Mouse (Mus musculus): ENCODE results near the gene Padi4. TPM values are rescaled to one million over a fixed set of nuclear protein-coding genes. Genes with fewer than 3 reads are reported as not detected.

The Padi4 gene
- total RNA-seq, 2 experiments from 2014 or later, result 0.17 to 0.99 TPM

DNA sequence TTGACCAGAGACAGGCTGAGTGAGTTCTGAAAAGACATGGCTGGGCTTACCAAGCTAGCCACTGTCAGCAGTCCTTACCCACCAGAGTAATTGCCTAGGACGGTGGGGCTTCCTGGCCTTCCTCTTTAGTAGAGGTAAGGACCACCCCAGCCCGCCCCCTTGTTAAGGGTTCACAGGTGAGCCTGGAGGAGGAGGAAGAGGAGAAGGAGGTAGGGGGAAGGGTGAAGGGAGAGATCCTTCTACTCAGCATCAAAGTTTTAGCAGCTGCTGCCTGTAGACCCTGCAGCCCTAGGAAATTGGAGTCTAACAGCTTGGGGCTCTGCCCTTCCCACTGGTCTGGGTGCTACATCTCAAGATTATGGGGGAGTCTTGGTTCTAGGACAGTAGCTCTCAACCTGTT, 31.5 kb downstream of the Padi4 start, which contains the start of gene Padi6:
Gene Padi6 (minus strand): TSS at position 101 of the 400 bp plus-strand sequence.
- DNase-seq (ENCODE audit: low spot score in 2 of 2), result no peak

DNA sequence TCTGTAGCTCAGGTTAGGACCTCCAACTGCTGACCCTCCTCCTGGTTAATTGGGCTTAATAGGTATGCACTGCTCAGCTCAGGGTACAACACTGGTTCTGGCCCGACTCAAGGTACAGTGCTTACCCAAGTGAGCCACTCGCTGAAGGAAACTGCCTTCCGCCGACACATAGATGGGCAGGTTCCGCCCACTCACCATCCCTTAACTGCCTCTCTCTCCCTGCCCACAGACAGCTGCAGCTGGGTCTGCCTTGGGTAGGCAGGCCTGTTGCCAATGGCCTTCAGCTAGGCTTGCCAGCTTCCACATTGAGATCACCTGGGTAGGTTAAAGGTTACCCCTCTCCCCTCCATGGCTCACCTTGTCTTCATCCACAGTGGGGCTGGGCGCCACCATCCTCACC, 32.6 kb downstream of the Padi4 start:
- DNase-seq (ENCODE audit: low spot score in 2 of 2), result no peak

DNA sequence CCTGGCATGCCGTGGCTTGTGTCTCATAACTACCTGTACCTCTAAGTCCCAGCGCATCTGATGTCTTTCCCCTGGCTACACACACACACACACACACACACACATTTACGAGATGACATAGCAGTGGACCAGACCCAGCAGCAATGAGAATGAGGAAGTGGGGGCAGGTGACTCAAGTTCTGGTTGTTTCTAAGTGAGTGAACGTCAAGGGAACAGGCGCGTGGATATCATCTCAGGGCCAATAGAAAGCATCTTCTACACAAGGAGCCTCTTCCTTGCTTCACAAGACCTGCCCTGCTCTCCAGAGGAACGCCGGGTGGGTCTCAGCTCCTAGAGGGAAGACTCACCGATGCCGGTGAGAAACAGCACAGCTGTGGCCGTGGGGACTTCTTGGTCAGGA, 33.4 kb downstream of the Padi4 start:
- DNase-seq (ENCODE audit: low spot score in 2 of 2), result no peak

- DNase-seq (ENCODE audit: low spot score in 2 of 2), result no peak
Measured at GRCm38 (mm10) chr4:140732871-140733270, 41.2 kb downstream of the Padi4 start.

GRCm38 (mm10) chr4:140731654-140732053, 42.4 kb downstream of the Padi4 start:
- DNase-seq (ENCODE audit: low spot score in 2 of 2), result no peak

- no peak for DNase-seq (ENCODE audit: low spot score in 2 of 2)
Measured at GRCm38 (mm10) chr4:140726907-140727306, 47.1 kb downstream of the Padi4 start.

GRCm38 (mm10) chr4:140724739-140725138, 49.3 kb downstream of the Padi4 start:
- no peak for DNase-seq (ENCODE audit: low spot score in 2 of 2)

DNA sequence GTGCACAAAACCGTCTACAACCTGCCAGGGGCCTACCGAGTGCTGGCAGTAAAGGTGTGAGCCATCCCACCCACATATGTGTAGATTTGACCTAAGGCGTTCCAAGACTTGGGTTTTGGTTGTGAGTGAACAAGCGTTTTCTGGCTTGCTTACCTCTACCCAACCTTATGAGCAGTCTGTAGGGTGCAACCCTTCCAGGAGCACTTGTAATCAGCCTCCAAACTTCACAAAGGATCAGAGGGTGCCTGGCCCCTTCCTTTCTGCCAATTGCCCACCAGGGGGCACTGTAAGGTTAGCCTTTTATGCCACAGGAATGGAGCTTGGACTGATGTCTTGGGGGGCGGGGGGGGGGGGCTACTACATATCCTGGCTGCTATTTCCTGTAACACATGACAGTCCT, 50.2 kb downstream of the Padi4 start:
- no peak for DNase-seq (ENCODE audit: low spot score in 2 of 2)

- no peak for DNase-seq (ENCODE audit: low spot score in 2 of 2)
Measured at GRCm38 (mm10) chr4:140723192-140723591, 50.8 kb downstream of the Padi4 start.

DNA sequence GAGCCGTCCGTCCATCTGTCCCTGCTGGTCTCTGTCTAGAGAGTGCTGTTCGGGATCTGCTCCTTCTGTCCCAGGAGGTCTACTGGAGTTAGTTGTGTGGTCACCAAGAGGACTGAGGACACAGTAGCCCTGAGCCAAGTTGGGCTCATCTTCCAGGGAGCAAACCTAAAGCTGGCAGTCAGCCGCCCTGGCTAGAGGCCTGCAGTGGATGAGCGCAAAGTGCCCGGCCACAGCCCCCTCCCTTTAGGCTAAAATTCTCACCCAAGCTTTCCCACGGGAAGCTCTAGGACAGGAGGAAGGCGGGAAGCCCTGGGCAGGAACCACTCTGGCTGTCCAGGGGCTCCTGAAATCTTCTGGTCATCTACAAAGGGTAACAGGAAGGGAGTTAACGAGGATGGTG, 51.3 kb downstream of the Padi4 start:
- DNase-seq (ENCODE audit: low spot score in 2 of 2), result no peak

DNA sequence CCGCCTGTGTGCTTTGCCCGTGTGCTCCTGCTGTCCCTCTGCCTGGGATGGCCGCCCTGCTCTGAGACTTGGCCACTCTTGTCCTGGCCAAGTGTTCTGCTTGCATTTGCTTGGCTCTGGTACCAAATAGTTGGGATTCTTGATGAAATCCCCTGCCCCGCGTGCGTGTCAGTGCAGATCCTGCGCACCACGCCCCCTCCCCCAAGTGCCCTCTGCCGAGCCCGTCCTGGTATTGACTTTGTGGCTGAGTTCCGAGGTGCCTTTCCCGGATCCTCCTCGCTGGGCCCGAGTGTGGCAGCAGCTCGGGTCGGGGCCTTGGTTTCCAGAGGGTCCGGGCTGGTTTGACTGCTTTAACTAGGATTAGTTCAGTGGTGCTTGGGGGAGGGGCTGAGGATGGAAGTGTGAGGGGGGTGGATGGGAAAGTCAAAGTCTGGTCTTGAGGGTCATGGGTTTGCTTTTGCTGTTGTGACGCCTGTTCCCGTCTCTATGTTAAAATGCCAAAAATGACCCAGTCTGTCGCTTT, 52.0 kb downstream of the Padi4 start:
- DNase-seq (ENCODE audit: low spot score in 2 of 2), result no peak

DNA sequence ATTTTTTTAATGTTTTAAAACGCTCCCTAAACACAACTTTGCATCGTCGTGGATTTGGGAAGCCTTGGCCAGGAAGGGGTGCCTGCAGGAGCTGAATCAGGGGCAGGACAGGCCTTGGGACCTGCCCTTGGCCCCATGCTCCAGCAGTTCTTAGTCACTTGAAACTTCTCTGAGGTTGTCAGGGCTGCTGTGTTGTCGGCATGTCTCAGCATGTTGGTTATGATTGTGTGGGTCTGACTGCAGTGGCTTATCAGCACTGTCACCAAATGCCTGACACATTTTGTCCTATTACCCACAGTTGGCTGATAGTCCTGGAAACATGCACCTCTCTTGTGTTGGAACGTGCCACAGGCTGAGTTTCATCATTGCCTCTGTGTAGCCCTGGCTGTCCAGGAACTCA, 53.9 kb downstream of the Padi4 start:
- peak in 1 of 2 experiments; percentile 22 for DNase-seq (ENCODE audit: low spot score in 2 of 2)

GRCm38 (mm10) chr4:140718436-140718835, 55.6 kb downstream of the Padi4 start:
- DNase-seq (ENCODE audit: low spot score in 2 of 2), result no peak

- no peak for DNase-seq (ENCODE audit: low spot score in 2 of 2)
Measured at GRCm38 (mm10) chr4:140716994-140717393, 57.0 kb downstream of the Padi4 start.

DNA sequence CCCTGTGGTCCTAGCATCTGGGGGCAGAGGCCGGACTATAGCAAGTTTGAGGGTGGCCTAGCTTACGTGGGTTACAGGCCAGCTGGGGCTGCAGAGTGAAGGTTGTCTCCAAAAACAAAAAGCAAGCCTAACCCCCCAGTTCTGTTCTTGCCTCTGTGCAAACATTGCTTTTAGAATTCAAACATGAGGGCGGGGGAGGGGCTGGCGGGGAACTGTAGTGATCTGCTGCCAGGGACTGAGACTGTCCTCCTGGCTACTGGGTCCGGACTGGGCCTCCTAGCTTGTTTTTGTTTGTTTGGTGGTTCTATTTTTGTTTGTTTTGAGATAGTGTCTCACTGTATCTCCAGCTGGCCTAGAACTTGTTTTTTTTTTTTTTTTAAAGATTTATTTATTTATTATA, 59.5 kb downstream of the Padi4 start:
- no peak for DNase-seq (ENCODE audit: low spot score in 2 of 2)

DNA sequence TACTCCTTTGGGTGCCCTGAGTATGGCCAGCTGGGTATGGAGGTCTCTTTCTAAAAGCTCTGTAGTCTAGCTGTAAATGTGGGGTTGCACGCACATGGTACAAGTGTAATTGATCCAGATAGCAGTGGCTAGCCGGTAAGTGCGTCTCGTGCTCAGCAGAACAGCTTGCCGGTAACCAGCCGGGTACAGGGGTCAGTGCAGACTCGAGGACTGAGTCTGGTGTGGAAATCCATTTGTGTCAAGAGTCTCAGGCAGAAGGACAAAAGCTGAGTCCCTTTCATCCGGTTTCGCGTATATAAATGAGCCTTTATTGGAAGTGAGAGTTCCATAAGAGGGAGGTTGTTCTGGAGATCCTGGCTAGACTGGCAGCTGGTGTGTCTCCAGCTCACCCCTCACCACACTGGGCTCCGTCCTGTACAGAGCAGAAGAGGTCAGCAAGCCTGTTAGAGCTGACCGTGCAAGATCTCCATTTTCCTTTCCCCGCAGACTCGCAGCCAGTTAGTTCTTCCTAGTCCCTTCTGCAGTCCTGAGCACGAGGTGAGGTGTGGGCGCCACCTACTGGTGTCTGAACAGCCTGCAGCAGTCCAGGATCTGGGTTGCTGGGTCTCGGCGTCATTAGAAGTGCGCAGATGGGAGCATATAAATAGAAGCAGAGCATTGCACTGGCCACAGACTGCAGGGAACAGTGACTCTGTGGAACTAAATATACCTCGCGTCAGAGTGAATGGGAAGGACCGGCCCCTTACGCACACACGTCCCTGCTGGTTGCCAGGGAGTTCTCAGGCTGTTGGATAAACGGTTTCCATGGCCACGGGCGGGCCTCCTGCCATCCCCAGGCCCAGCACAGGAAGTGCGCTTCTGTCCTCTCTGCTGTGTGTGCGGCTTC, 60.3 kb downstream of the Padi4 start:
- DNase-seq (ENCODE audit: low spot score in 2 of 2), result peak; percentile 82 to 89

DNA sequence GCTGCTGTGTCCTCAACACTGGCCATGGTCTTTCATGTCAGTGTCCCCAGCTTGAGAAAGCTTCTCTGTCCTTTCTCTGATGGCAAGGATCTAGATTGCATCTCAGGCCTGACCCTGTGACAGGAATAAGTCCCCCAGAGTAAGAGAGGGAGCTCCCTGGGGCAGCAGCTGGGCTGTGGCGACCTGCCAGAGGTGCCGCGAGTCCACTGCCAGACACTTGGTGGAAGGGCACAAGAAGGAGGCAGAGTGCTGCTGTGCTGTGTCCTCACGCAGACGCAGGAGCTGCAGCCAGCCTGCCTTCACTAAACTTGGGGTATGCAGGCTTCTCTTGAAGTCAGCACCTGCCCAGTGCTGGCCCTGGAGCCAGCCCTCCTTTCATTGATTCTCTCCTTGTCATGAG, 62.7 kb downstream of the Padi4 start:
- no peak for DNase-seq (ENCODE audit: low spot score in 2 of 2)

DNA sequence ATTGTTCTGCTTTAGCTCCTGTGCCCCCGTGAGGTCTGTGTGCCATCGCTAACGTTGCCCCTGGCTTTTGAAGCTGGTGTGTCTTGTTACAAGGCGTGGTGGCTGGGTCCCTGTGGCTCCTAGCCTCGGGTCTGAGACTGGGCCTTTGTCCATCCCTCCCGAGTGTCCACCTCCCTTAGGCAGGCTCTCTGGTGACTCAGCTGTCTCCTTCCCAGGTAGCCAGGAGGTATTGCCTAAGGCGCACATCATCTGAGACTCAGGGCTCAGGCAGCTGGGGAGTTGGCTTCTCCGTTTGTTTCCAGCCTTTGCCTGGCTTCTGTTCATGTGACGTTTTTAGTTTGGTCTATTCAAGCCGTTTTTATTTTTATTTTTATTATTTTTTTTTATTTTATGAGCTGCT, 63.3 kb downstream of the Padi4 start:
- DNase-seq (ENCODE audit: low spot score in 2 of 2), result no peak

DNA sequence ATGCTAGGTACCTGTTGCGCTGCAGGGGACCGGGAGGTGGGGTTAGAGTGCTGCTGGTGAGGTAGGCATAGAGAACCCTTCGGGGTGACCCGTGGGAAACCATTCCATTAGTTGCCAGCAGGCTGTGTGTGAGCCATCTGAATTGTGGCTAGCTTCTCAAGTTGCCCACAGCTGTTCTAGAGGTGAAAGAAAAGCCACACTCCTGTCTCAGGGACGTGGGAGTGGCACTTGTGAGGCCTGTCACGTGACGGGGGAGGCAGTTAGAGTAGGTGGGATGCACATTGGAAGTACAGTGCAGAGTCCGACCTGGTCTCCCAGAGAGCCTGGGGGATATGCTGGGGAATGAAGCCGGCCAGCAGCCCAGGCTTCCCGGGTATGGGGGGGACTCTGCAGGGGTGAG, 64.4 kb downstream of the Padi4 start:
- no peak for DNase-seq (ENCODE audit: low spot score in 2 of 2)

DNA sequence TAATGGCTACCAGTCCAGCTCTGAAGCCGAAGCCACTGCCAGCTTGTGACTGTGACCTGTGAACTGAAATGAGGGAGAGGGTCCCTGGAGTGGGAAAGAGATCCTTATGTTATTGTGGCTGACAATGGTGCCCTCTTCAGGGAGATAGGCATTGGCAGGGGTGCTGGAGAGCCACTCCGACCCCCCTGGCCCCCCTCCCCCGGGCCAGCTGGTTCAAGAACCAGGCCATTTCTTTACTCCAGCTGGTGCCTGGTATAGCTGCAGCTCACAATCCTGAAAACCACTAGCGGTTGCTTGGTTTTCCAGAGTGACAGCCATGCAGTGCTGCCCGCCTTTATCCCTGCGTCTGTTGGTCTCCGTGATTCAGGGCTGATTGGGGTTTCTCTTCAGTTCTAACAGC, 64.9 kb downstream of the Padi4 start:
- DNase-seq (ENCODE audit: low spot score in 2 of 2), result no peak

DNA sequence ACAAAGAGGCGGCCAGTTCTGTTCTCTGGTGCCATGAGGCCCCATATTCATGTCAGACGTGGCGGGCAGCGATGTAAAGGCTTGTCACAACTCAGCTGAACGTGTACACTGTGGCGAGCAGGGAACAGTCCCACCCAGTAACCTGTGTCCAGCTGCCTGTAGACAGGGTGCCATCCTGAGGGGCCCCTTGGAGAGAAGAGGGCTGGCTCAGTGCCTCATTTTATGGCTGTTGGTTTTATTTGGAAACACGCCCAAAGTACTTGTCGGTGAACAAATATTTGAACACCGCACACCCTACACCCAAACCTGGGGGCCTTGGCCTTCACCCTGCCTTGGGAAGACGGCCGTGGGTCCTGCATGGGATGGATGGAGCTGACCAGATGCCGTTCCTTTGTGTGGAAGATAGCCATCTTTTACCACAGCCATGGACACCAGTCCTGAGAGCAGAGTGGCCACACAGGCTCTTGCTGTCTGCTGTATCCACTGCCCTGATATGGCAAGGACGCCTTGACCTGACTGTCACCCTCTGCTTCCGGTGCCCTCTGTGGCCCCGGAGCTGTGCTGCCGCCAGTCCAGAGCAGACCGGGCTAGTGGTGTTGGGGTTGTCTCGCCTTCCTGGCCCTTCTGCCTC, 65.6 kb downstream of the Padi4 start:
- no peak for DNase-seq (ENCODE audit: low spot score in 2 of 2)

GRCm38 (mm10) chr4:140707615-140708014, 66.4 kb downstream of the Padi4 start:
- DNase-seq (ENCODE audit: low spot score in 2 of 2), result no peak
